Mouse (Mus musculus): ENCODE results near the gene Sirt4. TPM values are rescaled to one million over a fixed set of nuclear protein-coding genes. Genes with fewer than 3 reads are reported as not detected.

Sirt4 gene
- polyA plus RNA-seq, 1 experiment from 2014 or later = 7.2 TPM

GRCm38 (mm10) chr5:115491076-115491475 lies 6.6 kb upstream of the Sirt4 start:
- Histone ChIP-seq H3K79me2 (ENCODE audit: inconsistent target) (no peaks in the 10 kb centered on the region), H3K27ac (no peak overlapping the region), H3K4me3 (ENCODE audit: inconsistent target) (no peak overlapping the region), H3K36me3 (ENCODE audit: inconsistent target) (no peaks in the 10 kb centered on the region)
- WGBS (ENCODE audit: missing documents) = 36% methylated on average over 4 of the region's 5 CpGs

GRCm38 (mm10) chr5:115490638-115491000 lies 6.1 kb upstream of the Sirt4 start:
- Histone ChIP-seq H3K27ac (no peak overlapping the region), H3K79me2 (ENCODE audit: inconsistent target) (no peaks in the 10 kb centered on the region), H3K36me3 (ENCODE audit: inconsistent target) (no peaks in the 10 kb centered on the region), H3K4me3 (ENCODE audit: inconsistent target) (no peak overlapping the region)
- 4% methylated on average over 8 of the region's 8 CpGs for WGBS (ENCODE audit: missing documents)

GRCm38 (mm10) chr5:115489699-115490637 lies 5.4 kb upstream of the Sirt4 start:
- H3K79me2 ChIP-seq (ENCODE audit: inconsistent target) = no peaks in the 10 kb centered on the region
- H3K36me3 ChIP-seq (ENCODE audit: inconsistent target) = no peaks in the 10 kb centered on the region
- peak overlapping the region; percentile 7; the same call in 1 of the 2 replicates for H3K4me3 ChIP-seq (ENCODE audit: inconsistent target)
- 1% methylated on average over 50 of the region's 50 CpGs for WGBS (ENCODE audit: missing documents)
- H3K27ac ChIP-seq = peak overlapping the region; percentile 96

- 4% methylated on average over 36 of the region's 39 CpGs for WGBS (ENCODE audit: missing documents)
- Histone ChIP-seq H3K36me3 (ENCODE audit: inconsistent target) (no peaks in the 10 kb centered on the region), H3K79me2 (ENCODE audit: inconsistent target) (no peaks in the 10 kb centered on the region), H3K4me3 (ENCODE audit: inconsistent target) (peak overlapping the region; percentile 10; the same call in 1 of the 2 replicates), H3K27ac (peak overlapping the region; percentile 96)
Observed at GRCm38 (mm10) chr5:115488841-115489698, 4.5 kb upstream of the Sirt4 start.

GRCm38 (mm10) chr5:115487942-115488580 lies 3.5 kb upstream of the Sirt4 start:
- Histone ChIP-seq H3K4me3 (ENCODE audit: inconsistent target) (no peak overlapping the region), H3K27ac (peak overlapping the region; percentile 96), H3K36me3 (ENCODE audit: inconsistent target) (no peaks in the 10 kb centered on the region), H3K79me2 (ENCODE audit: inconsistent target) (no peaks in the 10 kb centered on the region; the same call in 1 of the 2 replicates)
- WGBS (ENCODE audit: missing documents) = 39% methylated on average over 8 of the region's 9 CpGs

DNA sequence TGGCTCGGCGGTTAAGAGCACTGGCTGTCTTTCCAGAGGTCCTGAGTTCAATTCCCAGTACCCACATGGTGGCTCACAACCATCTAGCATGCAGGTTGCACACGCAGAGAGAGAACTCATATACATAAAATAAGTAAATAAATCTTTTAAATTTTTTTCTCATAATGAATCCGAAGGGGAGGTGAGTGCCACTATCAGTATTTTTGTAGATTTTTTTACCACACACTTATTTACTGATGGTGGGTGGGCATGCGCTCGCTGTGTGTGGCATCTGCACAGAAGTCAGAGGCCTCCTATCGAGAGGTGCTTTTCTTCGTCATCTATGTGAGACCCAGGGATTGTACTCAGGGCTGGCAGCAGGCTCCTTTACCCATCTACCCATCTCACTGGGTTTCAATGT lies 2.8 kb upstream of the Sirt4 start:
- H3K27ac ChIP-seq = no peak overlapping the region
- WGBS (ENCODE audit: missing documents) = 94% methylated on average over 8 of the region's 8 CpGs

GRCm38 (mm10) chr5:115486726-115487125 lies 2.2 kb upstream of the Sirt4 start:
- no peak overlapping the region for H3K4me3 ChIP-seq (ENCODE audit: inconsistent target)
- H3K36me3 ChIP-seq (ENCODE audit: inconsistent target) = no peaks in the 10 kb centered on the region
- H3K27ac ChIP-seq = no peak overlapping the region
- 73% methylated on average over 4 of the region's 4 CpGs for WGBS (ENCODE audit: missing documents)
- H3K79me2 ChIP-seq (ENCODE audit: inconsistent target) = no peaks in the 10 kb centered on the region; the same call in 1 of the 2 replicates

More for the DNA sequence above, 2.8 kb upstream of the Sirt4 start:
- Histone ChIP-seq H3K79me2 (ENCODE audit: inconsistent target) (no peaks in the 10 kb centered on the region; the same call in 1 of the 2 replicates), H3K36me3 (ENCODE audit: inconsistent target) (no peaks in the 10 kb centered on the region), H3K4me3 (ENCODE audit: inconsistent target) (no peak overlapping the region)

DNA sequence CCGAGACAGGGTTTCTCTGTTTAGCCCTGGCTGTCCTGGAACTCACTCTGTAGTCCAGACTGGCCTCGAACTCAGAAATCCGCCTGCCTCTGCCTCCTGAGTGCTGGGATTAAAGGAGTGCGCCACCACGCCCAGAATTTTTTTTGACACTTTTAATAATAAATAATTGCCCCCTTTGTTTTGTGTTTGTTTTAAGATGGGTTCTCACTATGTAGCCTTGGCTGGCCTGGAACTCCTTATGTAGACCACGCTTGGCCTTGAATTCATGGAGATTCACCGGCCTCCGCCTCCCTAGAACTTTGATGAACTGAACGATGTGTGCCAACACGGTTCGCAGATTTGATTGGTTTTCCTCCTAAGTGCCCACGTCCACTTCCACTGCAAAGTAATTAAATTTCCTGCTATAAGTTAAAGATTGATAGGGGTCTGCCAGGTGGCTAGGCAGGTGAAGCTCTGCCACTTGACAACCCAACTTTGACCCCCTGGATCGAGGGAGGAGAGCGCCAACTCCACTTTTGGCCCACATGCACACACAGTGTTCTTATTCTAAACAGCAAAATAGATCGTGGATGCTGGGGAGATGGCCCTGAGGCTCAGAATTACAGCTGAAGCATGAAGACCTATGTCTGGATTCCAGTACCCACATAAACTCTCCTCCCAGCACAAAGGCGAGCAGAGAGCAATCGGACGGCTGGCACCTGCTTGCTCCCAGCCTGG lies 1.1 kb upstream of the Sirt4 start:
- 95% methylated on average over 17 of the region's 18 CpGs for WGBS (ENCODE audit: missing documents)
- H3K36me3 ChIP-seq (ENCODE audit: inconsistent target) = no peaks in the 10 kb centered on the region
- H3K79me2 ChIP-seq (ENCODE audit: inconsistent target) = no peaks in the 10 kb centered on the region; the same call in 1 of the 2 replicates
- H3K4me3 ChIP-seq (ENCODE audit: inconsistent target) = no peak overlapping the region
- no peak overlapping the region for H3K27ac ChIP-seq

DNA sequence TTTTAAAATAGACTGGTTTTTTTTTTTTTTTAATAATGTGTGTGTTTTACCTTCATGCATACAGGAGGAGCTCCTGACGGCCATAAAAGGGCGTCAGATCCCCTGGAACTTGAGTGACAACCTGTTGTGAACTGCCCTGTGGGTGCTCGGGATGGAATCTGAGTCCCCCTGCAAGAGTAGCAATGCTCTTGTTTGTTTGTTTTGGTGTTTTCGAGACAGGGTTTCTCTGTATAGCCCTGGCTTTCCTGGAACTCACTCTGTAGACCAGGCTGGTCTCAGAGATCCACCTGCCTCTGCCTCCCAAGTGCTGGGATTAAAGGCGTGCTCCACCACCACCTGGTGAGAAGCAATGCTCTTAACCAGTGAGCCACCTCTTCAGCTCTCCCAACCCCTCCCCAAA lies 471 bp upstream of the Sirt4 start:
- Histone ChIP-seq H3K36me3 (ENCODE audit: inconsistent target) (no peaks in the 10 kb centered on the region), H3K27ac (peak overlapping the region; percentile 64), H3K4me3 (ENCODE audit: inconsistent target) (peak overlapping the region; percentile 60), H3K79me2 (ENCODE audit: inconsistent target) (no peaks in the 10 kb centered on the region; the same call in 1 of the 2 replicates)
- WGBS (ENCODE audit: missing documents) = 88% methylated on average over 5 of the region's 5 CpGs

DNA sequence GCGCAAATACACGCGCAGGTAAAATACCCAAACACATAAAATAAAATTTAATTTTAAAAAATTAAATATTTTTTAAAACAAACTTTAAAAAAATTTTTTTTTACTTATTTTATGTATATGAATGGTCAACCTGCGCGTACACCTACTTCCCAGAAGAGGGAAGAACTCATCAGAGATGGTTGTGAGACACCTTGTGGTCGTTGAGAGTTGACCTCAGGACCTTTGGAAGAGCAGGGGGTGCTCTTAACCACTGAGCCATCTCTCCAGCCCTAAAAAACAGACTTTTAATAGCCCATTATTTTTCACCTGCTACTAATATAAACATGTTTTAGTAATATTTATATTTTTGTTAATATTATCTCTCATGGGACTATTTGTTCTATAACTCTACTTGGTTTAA lies 1.1 kb downstream of the Sirt4 start:
- 84% methylated on average over 6 of the region's 6 CpGs for WGBS (ENCODE audit: missing documents)

GRCm38 (mm10) chr5:115482390-115483265 lies 1.9 kb downstream of the Sirt4 start:
- H3K36me3 ChIP-seq (ENCODE audit: inconsistent target) = 0 out of 2 replicates have a peak, but pooled peaks cover 6% of the 10 kb centered on the region
- H3K27ac ChIP-seq = no peak overlapping the region
- no peaks in the 10 kb centered on the region; the same call in 1 of the 2 replicates for H3K79me2 ChIP-seq (ENCODE audit: inconsistent target)
- H3K4me3 ChIP-seq (ENCODE audit: inconsistent target) = no peak overlapping the region
- 95% methylated on average over 38 of the region's 38 CpGs for WGBS (ENCODE audit: missing documents)

More for the DNA sequence above, 1.1 kb downstream of the Sirt4 start:
- Histone ChIP-seq H3K27ac (no peak overlapping the region), H3K4me3 (ENCODE audit: inconsistent target) (peak overlapping the region; percentile 60), H3K79me2 (ENCODE audit: inconsistent target) (no peaks in the 10 kb centered on the region; the same call in 1 of the 2 replicates), H3K36me3 (ENCODE audit: inconsistent target) (0 out of 2 replicates have a peak, but pooled peaks cover 6% of the 10 kb centered on the region)

GRCm38 (mm10) chr5:115480101-115480500 lies 4.4 kb downstream of the Sirt4 start:
- 0 out of 2 replicates have a peak, but pooled peaks cover 6% of the 10 kb centered on the region for H3K36me3 ChIP-seq (ENCODE audit: inconsistent target)
- WGBS (ENCODE audit: missing documents) = 67% methylated on average over 27 of the region's 27 CpGs
- no peaks in the 10 kb centered on the region; the same call in 1 of the 2 replicates for H3K79me2 ChIP-seq (ENCODE audit: inconsistent target)
- H3K4me3 ChIP-seq (ENCODE audit: inconsistent target) = no peak overlapping the region
- H3K27ac ChIP-seq = no peak overlapping the region

GRCm38 (mm10) chr5:115479561-115479960 lies 5.0 kb downstream of the Sirt4 start:
- 93% methylated on average over 15 of the region's 15 CpGs for WGBS (ENCODE audit: missing documents)
- H3K36me3 ChIP-seq (ENCODE audit: inconsistent target) = 0 out of 2 replicates have a peak, but pooled peaks cover 6% of the 10 kb centered on the region

More at GRCm38 (mm10) chr5:115479561-115479960, 5.0 kb downstream of the Sirt4 start:
- no peaks in the 10 kb centered on the region; the same call in 1 of the 2 replicates for H3K79me2 ChIP-seq (ENCODE audit: inconsistent target)
- no peak overlapping the region for H3K4me3 ChIP-seq (ENCODE audit: inconsistent target)
- no peak overlapping the region for H3K27ac ChIP-seq

Measured in macrophage (primary cell).